Mouse (Mus musculus): ENCODE measurements at regions not wholly inside any gene's neighbourhood (a gene's known extent, or its start where the extent isn't known, plus 50 kb on each side); places are given as distances from the start of the nearest gene placed in this dataset.

GRCm38 (mm10) chr2:48629106-48630050, 184.5 kb upstream of the Acvr2a start:
- no peak for DNase-seq

DNA sequence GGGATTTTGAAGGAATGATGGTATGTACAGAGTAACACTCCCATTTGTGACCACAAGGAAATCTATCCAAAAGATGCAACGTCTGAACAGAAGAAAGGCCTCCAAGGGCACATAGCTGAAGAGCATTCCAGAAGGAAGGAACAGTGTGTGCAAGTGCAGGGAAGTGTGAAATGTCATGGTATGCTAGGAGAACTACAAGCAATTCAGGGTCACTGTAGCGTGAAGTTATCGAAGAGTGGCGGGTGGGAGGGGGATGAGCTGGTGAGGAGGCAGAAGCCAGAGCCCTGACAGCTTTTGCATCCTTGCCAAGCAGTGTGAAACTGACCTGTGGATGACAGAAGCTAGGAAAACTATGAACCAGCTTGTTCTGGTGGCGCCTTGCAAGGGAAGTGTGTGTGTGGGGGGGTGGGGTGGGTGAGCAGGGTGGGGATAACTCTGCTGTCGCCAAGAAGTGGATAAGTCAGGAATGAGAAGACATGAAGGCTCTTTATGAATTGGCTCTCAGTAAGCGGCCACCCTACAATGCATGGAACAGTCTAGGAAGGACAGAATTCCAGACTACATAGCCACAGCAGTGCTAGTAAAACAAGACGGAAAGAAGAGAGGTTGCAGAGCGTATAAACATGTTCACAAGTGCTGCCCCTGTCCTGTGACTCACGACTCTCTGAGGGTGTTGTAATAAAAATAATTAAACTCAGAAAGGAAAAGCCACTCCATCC, 179.3 kb upstream of the Acvr2a start:
- DNase-seq: no peak

GRCm38 (mm10) chr2:48636108-48636507, 177.8 kb upstream of the Acvr2a start:
- no peak for DNase-seq

GRCm38 (mm10) chr2:48644114-48644513, 169.8 kb upstream of the Acvr2a start:
- DNase-seq: no peak

GRCm38 (mm10) chr2:48650281-48650680, 163.6 kb upstream of the Acvr2a start:
- DNase-seq: no peak

DNA sequence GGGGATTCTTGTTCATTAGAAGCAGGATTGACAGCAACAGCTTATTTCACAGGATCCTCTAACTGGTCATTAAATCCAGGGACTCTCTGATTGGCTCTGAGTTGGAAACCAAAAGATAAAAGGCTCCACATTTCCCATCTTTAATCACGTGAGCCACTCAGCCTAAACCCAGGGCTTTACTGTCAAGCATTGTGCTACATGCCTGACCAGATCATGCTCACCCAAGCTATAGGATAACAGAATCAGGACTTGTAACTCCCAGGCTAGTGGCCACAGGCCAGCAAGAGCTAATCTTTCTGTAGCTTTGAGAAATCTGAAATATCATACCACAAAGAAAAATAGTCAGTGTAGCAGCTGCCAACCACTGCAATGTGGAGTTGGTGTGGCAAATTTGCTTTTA, 152.7 kb upstream of the Acvr2a start:
- DNase-seq: no peak

DNA sequence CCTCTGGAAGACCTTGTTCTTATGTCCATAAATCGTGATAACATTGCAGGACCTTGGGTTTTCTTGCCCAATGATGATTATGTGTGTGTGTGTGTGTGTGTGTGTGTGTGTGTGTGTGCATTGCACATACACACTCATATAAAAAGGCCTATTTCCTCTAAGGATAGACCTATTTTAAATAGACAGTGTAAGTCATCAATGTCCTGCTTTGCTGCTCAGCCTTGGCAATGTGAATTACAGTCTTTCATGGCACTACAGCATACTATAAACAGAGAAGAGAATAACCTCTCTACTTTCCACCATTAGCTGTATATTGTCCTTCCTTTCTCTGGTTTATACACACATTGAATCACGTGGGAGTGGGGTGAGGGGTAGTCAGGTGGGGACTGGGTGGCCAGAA, 148.8 kb upstream of the Acvr2a start:
- no peak for DNase-seq

- DNase-seq: no peak
Observed at GRCm38 (mm10) chr2:48689098-48689497, 124.8 kb upstream of the Acvr2a start.

DNA sequence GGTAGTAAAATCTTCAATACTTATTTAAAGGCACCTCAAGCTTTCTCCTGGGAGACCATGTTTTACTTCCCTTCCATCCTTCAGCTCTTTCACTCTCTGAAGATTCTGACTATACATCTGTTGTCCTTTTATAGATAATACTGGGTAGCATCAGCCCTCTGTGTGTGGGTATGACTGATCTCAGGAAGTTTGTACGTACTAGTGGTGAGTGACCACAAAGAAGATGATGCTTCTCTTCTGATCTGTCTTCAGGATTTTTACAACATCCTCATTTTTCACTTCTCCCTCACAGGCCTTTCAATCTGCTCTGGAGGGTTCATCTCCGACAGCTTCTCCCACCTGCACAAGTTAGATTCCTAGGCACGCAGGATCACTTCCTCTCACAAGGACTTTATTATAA, 119.4 kb upstream of the Acvr2a start:
- no peak for DNase-seq

GRCm38 (mm10) chr2:48700886-48701285, 113.0 kb upstream of the Acvr2a start:
- DNase-seq: no peak

GRCm38 (mm10) chr2:48705103-48705804, 108.7 kb upstream of the Acvr2a start:
- DNase-seq: no peak

- no peak for DNase-seq
Observed at GRCm38 (mm10) chr2:48705805-48706150, 108.1 kb upstream of the Acvr2a start.

- DNase-seq: no peak
Observed at GRCm38 (mm10) chr2:48706188-48706587, 107.7 kb upstream of the Acvr2a start.

- no peak for DNase-seq
Observed at GRCm38 (mm10) chr2:48716206-48716605, 97.7 kb upstream of the Acvr2a start.

GRCm38 (mm10) chr2:48717770-48718169, 96.1 kb upstream of the Acvr2a start:
- DNase-seq: no peak

GRCm38 (mm10) chr2:48718261-48718660, 95.6 kb upstream of the Acvr2a start:
- DNase-seq: peak; percentile 40

DNA sequence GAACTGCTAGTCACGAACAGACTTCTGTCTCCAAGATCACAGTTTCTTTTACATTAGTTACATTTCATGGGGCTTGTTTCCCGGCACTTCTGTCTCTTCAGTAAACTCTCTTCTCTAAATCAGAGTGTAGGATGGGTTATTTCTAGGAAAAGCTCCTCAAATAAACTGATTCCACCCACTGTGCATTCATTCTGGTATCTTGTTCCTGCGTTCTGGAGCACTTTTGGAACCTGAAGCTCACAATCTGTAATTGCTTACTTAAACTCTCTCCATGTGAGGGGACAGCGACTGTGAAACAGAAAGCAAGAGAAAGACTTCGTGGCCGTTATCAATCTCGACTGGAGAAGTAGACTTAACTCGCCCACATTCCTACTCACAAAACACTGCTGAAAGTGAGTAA, 83.1 kb upstream of the Acvr2a start:
- no peak for DNase-seq

DNA sequence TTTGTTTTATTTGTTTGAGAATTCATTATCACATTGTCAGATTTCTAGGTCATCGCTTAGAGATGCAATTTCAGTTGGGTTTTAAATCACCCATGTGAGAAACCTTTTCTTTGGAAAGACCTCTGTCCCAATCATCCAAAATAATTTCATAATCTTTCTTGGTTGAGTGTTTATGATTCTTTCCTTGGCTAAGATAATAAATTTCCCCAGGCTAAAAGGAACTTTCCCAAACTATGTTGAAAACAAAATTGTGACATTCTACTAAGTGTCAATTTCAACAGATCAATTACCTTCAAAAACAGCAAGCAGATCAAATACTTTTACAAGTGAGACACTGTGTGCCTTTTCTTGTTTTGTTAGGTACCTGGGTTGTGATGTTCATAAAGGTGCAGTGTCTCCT, 80.0 kb upstream of the Acvr2a start:
- DNase-seq: no peak

- DNase-seq: no peak
Observed at GRCm38 (mm10) chr2:48734521-48734920, 79.4 kb upstream of the Acvr2a start.

- DNase-seq: no peak
Observed at GRCm38 (mm10) chr2:48736312-48736711, 77.6 kb upstream of the Acvr2a start.

Data from layer of hippocampus, adult 9-11 months (tissue).